Mouse (Mus musculus) layer of hippocampus, adult 2 months (tissue): ENCODE data around the gene Pigk. TPM values are rescaled to one million over a fixed set of nuclear protein-coding genes. Genes with fewer than 3 reads are reported as not detected.
A peak's percentile ranks its signal among the peaks of the same experiment; 100 is the strongest.

Experiments used
- DNase-seq, 2 experiments: peaks; one replicate each; pipeline ENCODE4 v3.0.0; 2022; ENCODE audit warnings: low spot score in 2 of 2
- H3K27ac ChIP-seq: fragments of 200-600 bp; 2 replicates; pipeline ENCODE4 v1.8.1; 2022
- H3K4me3 ChIP-seq: fragments of 200-600 bp; 2 replicates; pipeline ENCODE4 v1.8.1; 2022; ENCODE audit warnings: mild to moderate bottlenecking
- CTCF ChIP-seq: fragments of 200-600 bp; conservative IDR thresholded peaks from 2 replicates; pipeline ENCODE4 v1.8.1; 2022; ENCODE audit warnings: antibody characterized with exemption, mild to moderate bottlenecking, moderate library complexity
- total RNA-seq, 2 experiments: library from RNA; stranded (reverse); gene quantifications; 2 replicates each; pipeline ENCODE4 v1.2.3; 2021

Pigk gene
- total RNA-seq, 2 experiments from 2014 or later: 46.1 to 48.3 TPM

DNA sequence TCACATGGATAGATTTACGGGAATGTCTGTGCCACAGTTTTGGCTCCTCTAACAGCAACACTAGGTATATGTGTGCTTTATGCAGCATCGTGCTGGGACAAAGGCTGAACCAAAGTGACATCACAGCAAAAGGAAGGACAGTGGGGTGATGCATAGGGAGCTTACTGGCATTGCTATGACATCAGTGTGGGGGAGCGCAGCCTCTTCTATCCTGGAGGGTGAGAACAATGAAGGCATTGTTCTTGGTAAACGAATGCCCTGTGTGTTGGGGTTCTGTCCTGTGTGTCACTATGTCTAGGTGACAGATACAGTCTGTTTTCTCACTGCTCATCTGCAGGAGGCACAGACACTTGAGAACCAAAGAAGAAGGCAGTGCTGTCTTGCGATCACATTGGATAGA, 285.0 kb downstream of the Pigk start:
- no peak for DNase-seq
- TF ChIP-seq CTCF: no peak
- Histone ChIP-seq H3K27ac (no peak overlapping the region), H3K4me3 (no peak overlapping the region)

GRCm38 (mm10) chr3:153006893-153007292, 293.0 kb downstream of the Pigk start:
- no peak overlapping the region for H3K27ac ChIP-seq
- no peak overlapping the region for H3K4me3 ChIP-seq
- TF ChIP-seq CTCF: no peak
- DNase-seq: no peak

GRCm38 (mm10) chr3:153016355-153016754, 302.5 kb downstream of the Pigk start:
- Histone ChIP-seq H3K4me3 (no peak overlapping the region), H3K27ac (no peak overlapping the region)
- no peak for DNase-seq
- TF ChIP-seq CTCF: no peak

DNA sequence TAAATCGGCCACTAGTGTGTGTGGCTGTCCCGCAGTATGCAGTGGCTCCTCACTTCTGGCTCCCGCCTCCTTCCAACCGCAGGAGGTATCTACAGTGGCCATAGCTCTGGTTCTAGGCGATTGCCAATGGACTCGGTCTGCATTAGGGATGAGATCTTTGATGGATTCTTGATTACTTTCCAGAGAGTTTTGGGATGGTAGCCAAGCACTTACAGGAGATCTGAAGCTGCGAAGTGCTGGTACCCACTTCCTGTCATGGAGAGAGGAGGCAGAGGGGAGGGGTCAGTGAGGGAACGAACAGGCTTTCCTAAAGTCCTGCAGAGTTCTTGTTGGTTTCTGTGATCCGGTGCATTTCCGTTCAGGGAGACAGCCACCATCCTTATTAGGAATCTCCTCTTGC, 304.2 kb downstream of the Pigk start:
- no peak for DNase-seq
- Histone ChIP-seq H3K27ac (no peak overlapping the region), H3K4me3 (peak overlapping the region; percentile 1; the same call in 1 of the 2 replicates)
- no peak for TF ChIP-seq CTCF

- Histone ChIP-seq H3K4me3 (no peak overlapping the region), H3K27ac (no peak overlapping the region)
- TF ChIP-seq CTCF: no peak
- no peak for DNase-seq
These were observed 310.1 kb downstream of the Pigk start for GRCm38 (mm10) chr3:153024016-153024415.

Other genes starting within 250 kb of the Pigk start
- gene Ak5, start 45.7 kb upstream of the Pigk start, total RNA-seq: 100 to 1,000 TPM; 245 to 266 TPM